Mouse (Mus musculus) cortical plate, adult 2 months (tissue): ENCODE data around the gene Cyp4f37.

ENCODE experiments used
- CTCF ChIP-seq: fragments of 200-500 bp; IDR thresholded peaks from 2 replicates; pipeline ENCODE4 v1.5.1; 2011; ENCODE audit warnings: mild to moderate bottlenecking, control low read depth, low read length; ENCODE audit not compliant: insufficient read depth; ENCODE audit errors: extremely low read depth
- POLR2A ChIP-seq: fragments of 200-500 bp; IDR thresholded peaks from 2 replicates; pipeline ENCODE4 v1.6.1; 2011; ENCODE audit warnings: mild to moderate bottlenecking, low read length, control low read depth; ENCODE audit not compliant: insufficient read depth; ENCODE audit errors: extremely low read depth

GRCm38 (mm10) chr17:32646631-32647030 is 25.5 kb downstream of the Cyp4f37 start:
- TF ChIP-seq CTCF (no peak), POLR2A (no peak)
